Mouse (Mus musculus): ENCODE results near the gene Prkcb. TPM values are rescaled to one million over a fixed set of nuclear protein-coding genes. Genes with fewer than 3 reads are reported as not detected.

The Prkcb gene
- total RNA-seq, 2 experiments from 2014 or later, result 805 to 833 TPM

DNA sequence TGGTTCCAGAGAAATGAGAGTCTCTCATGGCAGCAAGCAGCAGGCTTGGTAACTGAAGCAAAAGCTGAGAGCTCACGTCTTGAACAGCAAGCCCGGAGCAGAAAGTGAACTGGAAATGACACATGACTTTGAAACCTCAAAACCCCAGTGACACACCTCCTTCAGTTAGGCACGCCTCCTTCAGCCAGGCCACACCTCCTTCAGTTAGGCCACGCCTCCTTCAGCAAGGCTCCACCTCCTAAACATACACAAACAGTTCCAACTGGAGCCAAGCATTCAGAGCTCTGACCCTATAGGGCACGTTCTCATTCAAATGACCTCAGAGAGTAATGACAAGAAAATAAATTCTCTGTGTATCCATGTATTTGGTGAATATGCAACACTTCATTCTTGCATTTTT, 316.5 kb downstream of the Prkcb start:
- no peak for DNase-seq

DNA sequence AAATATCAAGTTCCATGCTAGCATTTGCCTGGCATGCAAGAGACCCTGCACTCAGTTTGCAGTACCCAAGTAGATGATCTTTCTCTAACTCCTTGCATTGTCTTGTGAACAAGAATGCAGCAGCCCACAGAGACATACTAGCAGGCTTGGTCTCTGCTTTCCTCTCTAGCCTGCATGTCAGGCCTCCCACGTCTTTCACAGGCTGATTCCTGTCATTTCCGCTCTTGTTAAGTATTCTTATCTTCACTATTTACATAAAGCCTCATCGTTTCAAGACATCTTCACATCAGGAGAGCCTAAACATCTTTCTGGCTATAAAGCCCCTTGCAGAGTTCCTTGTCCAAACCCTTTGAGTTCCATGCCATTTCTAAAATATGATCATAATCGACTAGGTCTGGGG, 320.9 kb downstream of the Prkcb start:
- no peak for DNase-seq

DNA sequence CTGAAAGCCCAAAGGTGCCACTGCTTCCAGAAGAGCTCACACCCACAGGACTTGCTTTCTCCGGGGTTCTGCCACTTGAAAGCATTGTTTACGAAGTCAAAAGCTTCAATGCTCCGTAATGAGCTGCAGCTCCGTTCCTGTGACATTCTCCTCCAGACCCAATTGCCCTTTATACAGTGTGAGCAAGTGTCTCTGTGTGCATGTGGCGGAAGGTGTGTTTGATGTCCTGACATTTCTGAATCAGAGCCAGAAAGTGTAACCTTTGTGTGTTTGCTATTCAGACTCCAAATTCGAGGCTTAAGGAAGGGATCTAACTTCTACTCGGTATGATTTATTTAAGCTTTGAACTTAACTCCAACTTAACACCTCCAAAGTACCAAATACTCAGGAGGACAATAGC, 321.6 kb downstream of the Prkcb start:
- DNase-seq, result no peak

DNA sequence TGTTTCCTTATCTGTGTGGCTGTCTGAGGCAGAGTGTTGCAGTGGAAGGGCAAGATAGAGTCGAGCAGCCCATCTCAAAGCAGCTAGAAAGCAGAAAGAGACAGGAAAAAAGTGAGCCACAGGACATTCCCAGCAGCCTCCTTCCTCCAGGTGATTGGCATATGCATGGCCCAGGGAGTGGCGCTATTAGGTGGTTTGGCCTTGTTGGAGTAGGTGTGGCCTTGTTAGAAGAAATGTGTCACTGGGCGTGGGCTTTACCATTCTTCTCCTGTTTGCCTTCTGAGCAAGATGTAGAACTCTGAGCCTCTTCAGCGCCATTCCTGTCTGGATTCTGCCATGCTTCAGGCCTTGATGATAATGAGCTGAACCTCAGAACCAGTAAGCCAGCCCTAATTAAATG, 325.3 kb downstream of the Prkcb start:
- no peak for DNase-seq

DNA sequence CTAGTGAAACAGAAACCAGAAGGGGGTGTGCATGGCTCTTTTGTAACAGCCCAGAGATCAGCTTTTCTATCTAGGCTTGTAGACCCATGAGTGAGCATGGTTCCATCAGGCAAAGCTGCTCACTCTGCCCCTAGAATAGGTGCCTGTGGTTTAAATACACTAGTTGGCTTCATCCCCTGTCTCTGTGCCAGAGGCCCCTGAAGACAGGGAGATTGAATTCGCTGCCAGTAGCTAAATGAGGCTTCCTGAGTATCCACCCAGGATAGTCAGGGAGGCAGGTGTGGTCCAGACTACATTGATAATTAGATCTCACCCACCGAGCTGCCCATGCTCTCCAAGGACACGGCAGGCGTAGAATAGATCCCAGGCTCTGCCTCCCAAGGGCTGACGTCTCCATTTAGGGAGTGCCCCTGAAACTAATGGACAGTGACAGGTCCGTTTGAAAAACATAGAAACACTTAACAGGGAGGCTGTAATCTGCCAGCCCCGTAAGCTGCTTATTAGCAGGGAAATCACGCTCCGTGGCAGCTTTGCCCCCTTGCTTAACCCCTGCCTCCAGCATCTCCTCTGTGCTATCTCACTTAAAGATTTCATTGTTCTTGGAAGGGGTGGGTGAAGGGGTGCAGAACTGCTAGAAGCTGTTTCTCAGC, 333.7 kb downstream of the Prkcb start:
- no peak for DNase-seq

DNA sequence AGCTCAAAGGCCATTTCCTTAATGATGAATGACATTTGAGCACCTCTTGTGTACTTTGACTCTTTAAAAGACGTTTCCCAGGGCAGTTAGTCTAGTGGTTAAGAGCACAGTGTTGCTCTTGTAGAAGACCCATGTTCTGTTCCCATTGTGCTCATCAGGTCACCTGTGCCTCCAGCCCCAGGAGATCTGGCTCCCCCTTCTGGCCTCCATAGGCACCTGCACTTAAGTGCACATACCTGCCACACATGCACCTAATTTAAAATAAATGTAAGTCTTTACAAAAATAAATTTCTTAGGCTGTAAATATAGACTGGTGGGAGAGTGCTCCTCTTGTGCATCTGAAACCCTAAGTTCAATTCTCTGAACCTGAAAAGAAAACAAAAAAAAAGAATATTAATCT, 335.2 kb downstream of the Prkcb start:
- DNase-seq, result no peak

DNA sequence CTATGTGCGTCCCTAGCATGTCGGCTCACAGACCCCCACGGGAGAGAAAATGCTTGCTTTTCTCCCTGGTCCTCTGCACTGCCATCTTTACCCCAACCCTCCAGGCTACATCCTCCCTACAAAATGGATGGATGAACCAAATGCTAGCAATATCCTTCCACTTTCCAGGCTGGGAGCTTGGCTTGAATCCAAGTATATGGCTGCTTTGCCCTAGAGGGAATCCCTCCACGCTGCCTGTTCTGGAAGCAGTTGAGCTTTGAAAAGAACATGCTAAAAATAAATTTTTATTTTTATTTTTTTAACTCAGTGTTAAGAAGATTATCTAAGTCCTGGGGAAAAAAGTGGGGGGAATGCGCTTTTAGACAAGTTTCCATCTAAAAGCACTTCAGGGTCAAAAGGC, 339.5 kb downstream of the Prkcb start:
- DNase-seq, result no peak

DNA sequence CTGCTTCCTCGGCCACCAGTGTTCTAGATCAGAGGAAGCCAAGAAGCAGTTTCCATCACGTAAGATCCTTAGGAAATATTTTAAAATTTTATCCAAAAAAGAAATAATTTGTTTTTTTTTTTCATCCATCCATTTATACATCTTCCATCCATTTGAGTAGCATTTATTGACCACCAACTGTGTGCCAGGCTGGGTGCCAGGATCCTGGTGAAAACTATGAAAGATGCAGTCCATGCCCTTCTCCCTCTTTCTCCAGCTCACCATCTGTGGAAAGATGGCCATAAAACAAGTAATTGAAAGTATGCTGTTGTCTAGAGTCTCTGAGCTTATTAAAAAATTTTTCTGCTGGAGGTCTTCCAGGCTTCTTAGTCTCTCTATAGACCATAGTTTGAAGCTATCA, 341.8 kb downstream of the Prkcb start:
- DNase-seq, result no peak

DNA sequence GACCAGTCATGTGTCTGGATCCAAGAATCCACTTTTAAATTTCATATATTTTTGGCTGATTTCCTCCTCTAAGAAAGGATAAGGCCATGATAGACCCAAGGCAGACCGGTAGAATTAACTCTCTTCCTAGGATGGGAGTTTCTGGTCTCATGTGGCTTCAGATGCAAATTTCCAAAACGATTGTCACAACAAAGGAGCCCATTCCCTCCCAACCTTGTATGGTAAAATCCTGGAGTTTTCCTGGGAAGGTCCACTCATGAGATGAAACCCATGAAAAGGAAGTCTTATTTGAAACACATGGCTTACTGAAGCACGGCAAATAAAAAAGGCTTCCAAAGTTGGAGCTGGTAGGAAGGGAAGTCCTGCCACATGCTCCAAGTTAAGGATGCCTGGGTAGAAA, 342.6 kb downstream of the Prkcb start:
- no peak for DNase-seq

DNA sequence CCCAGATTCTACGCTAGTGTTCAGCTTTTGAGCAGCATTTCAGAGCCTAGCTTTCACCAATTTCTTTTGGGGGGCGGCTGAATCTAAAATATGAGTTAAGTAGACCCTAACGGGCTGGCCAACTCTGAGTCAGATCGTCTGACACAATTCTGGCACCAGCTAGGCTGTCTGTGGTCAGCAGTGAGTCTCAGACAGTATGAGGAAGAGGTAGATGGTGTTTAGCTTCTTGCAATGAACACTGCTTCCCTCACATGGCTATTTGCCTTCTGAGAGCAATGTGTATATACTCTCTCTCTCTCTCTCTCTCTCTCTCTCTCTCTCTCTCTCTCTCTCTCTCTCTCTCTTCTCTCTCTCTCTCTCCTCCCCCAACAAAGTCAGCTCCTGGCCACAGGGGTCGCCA, 344.4 kb downstream of the Prkcb start:
- no peak for DNase-seq

DNA sequence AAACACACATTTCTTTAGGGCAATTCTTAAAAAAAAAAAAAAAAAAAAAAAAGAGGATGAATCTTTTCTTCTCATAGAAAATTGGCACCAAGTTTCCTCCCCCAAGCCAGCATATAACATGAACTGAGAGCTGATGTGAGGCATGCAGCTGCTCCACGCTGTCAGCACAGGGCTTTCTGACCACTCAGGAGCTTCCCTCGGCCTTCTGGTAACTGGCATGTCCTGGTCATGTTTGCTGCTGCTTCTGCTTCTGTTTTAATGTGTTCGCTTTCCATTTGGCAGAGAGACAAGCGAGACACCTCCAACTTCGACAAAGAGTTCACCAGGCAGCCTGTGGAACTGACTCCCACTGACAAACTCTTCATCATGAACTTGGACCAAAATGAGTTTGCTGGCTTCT, 344.9 kb downstream of the Prkcb start:
- no peak for DNase-seq

DNA sequence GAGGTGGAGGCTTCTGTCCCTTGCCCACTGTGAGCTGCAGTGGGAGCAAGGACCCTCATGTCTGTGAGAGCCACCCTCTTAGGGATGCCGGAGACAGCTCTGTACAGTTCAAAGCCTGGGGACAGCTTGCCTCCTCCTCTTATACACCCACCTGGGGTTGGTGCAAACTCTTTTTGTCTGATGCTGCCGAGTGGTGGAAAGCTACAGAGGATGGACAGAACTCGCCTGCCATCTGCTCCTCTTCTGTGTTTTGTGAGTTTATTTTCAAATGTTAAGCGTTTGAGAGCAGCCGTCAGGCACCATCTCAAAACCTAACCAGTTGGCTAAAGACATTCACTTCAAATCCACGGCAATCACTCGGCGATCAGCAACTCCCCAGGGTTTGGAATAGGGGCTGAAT, 355.1 kb downstream of the Prkcb start:
- DNase-seq, result peak; percentile 32 to 33

DNA sequence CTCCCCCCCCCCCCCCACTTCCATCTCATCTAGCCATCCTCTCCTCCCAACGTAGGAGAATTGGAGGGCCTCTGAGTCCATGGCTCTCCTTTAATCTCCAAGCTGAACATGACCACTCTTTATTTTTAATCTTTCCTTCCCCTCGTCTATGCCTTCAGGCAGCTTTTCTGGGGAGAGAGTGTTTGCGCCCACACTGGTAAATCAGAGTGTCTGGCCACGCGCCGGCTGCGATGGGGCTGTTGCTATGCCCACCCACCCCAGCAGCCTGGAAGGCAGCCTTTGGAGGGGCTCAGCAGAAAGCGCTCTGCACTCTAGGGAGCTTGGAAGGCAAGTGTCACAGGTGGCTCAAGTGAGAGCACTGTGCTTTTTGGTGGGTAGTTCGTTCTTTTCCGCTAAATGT, 360.8 kb downstream of the Prkcb start:
- DNase-seq, result peak; percentile 39 to 45

DNA sequence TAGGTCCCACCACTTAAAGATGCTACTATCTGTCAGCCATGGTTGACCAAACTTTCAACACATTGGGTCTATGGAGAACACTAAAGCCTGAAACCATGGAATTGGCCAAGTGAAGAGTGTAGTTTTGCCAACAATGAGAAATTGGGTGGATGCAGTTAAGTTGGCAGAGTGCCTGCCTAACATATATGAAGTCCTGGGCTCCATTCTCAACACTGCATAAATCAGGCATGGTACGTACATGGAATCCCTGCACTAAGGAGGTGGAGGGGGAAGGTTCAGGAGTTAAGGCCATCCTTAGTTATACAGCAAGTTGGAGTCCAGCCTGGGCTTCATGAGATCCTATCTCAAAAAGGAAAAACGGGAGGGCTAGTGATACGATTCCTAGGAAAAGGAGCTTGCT, 364.0 kb downstream of the Prkcb start:
- no peak for DNase-seq

DNA sequence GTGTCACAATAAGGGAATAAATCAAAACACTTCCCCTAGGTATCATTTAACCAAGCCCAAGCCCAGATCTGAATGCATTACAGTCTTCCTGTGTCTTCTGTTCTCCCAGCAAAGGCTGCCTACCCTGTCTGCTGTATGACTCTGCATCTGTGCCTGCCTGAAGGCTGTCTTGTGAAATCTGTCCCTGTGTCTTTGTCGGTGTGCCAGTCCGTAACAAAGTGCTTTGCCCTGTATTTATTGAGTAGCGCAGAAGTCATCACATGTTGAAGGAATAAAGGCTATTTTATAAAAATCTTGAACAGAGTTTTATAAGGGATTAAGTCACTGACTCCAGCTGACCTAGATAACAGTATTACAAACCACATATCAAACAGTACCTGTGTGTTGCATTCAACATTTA, 368.1 kb downstream of the Prkcb start:
- no peak for DNase-seq

DNA sequence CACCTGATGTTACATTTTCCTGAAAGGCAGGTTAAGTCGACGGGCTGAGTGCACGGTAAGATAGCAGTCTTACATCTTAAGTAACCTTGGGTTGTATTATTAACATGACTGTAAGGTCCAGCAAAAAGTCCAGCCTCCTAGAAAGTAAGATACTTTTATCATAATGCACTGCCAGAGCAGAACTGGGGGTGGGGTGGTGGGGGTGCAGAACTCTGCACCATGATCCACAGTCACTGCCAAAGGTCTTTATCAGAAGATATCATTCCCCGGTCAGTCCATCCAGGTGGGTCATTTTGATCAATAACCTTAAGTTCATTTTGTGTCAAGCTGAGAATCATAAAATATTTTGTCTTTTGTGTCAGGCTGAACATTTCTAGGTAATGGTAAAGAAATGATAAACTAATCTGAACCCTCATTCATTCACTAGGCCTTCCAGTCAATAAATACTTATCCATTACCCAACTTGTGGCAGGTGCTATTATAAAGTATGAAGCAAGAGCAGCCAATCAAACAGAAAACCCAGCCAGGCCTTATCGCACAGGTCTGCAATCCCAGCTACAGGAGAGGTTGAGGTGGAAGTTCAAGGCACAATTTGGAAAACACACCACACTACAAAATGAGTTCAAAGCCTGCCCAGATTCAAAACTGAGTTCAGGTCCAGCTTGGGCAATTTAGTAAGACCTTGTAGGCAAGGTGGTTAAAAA, 369.0 kb downstream of the Prkcb start:
- DNase-seq, result no peak

DNA sequence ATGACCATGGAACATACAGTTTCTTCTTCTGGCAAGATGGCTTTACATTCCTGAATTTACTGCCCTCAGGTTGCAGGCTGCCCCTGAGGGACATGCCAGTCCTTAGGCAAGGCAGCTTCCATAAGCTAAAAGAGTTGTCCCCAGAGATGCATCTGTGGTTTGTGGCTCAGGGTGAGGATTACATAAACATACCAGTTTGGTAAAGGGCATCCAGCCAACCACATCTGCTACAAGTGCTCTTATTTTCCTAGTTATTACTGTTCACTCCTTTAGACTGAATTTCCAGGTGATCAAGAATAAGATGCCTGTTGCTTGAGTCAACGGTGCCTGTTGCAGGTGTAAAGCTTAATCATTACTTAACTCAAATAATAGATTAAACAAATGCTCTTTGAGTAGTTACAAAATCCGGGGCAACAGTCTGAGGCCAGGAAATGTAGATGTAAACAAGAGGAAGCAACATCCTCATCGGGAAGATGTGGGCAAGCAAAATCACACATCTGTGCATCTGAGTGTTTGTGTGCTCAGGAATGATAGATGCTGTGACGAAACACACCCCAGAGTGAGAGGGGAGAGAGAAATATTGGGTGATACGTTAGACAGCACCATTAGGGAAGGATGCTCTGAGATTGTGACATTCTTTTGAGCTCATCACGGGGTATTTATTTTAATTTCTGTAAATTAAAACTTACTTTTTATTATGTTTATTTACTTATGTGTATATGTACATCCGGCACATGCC, 376.9 kb downstream of the Prkcb start:
- no peak for DNase-seq

DNA sequence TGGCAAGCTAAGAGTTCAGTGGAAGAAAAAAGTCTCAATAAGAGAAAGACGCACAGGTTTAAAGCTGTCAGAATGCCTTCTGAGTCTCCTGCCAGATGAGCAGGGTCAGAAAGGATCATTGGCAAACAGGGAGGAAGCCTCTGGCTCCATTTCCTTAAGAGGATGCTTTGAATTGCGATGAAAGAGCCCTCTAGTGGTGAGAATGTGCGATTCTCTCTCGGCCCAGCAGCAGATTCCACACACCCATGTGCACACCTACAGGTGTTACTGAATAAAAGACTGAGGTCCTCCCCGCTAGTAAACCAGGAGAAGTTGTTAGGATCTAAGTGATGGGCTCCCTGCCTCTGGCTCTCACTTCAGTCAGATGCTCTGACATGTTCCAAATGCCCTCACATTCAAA, 379.4 kb downstream of the Prkcb start:
- peak in 1 of 2 experiments; percentile 42 for DNase-seq

DNA sequence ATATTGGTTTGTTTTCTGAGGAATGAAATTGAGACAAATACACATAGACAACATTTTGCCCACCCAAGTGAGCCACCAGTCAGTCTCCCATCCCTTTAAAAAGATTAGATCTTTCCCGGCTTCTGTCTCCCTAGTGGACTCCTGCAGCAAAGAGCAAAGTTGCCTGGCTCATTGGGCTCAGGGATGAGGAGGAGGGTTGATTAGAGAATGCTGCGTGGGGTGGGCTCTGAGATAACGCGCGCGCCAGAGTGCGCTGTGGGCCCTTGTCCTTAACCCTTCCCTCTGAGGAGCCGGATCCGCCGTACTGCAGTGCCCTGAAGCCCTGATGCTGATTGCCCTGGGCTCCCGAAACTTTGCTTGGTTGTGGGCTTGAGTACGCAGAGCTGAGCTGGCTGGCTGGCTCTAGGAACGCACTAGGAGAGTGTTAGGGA, 381.9 kb downstream of the Prkcb start, which contains the start of gene Cacng3:
Gene Cacng3, plus strand, starts transcription at position 51 of the 431 bp plus-strand sequence.
- no peak for DNase-seq

DNA sequence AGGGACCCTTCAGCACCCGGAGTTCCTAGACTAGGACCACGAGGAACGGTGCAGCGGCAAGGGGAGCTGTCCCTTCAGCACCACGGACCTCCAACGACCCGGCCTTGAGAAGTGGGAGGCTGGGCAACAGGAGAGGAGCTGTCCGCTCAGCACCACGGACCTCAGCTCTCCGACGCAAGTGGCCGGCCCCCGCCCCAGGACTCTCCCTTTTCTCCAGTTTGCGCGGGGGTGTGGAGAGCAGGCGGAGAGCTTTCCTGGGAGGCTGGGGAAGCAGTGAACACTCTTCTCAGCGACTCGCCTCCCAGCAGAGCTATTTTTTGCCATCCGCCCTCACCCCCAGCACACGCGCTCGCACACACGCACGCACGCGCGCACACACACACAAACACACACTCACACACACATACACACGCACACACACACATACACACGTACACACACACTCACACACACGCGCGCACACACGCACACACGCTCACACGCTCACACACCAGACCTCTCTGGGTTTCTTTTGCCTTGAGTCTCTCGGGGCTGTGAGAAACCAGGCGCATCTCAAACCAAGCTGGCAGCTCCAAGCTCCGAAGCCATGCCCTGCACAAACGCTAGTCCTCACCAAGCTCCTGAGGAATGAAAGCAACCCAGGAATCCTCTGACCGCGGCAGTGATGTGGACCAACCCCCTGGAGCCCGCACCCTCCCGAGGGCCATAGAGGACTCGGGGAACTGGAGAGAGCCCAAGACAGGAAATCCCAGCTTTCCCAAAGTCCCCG, 382.5 kb downstream of the Prkcb start:
- DNase-seq, result peak; percentile 70 to 71

DNA sequence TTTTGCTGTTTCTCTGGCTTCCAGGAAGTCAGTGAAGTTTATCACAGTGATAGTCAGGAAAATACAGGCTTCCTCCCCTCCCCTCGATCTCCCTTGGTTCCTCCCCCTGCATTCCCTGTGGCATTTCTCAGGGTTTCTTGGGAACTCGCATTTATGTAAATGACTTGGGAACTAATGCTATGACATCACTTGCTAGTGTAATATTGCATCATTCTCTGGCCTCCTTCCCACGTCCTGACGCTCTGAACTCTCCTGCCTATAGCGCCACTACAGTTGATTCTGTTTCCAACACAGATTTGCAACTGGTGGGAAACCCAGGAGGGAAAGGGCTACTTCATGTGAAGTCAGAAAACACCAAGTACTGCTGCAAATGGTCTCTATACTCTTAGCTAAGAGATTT, 384.4 kb downstream of the Prkcb start:
- no peak for DNase-seq

DNA sequence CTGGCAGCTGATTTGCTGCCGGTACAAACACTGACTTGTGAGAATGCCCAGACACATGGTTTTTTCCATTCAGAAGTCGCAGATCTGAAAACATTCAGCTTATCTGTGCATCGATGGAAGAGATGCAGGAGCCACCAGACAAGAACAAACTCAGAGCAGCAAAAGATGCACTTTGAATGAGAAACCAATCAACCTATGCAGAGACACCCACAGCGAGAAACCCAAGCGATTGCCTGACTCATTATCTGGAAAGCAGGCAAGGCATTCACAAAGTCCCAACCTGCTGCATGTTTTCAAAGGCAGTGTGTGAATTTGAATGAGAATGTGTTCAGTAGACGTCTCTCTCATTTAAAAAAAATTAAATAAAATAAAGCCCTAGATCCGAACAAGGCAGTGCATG, 386.7 kb downstream of the Prkcb start:
- peak; percentile 14 to 16 for DNase-seq
